Mouse (Mus musculus): ENCODE results near the gene Gm42669.

- TF ChIP-seq CTCF (IDR thresholded peaks at IDR 0.05; ENCODE audit: borderline replicate concordance, control insufficient read depth, extremely low read depth, insufficient read depth, low read length, poor library complexity) (no peak), POLR2A (IDR thresholded peaks at IDR 0.05; ENCODE audit: control insufficient read depth, extremely low read depth, insufficient read depth, low read length, poor library complexity) (no peak)
Measured at GRCm38 (mm10) chr5:107541696-107542095, 34.3 kb downstream of the Gm42669 start.
